Mouse (Mus musculus) CH12.LX (cell line): Measurements from ENCODE around the gene Opcml.

Source experiments
- BHLHE40 ChIP-seq: IDR thresholded peaks from 2 replicates; pipeline ENCODE4 v1.6.1; 2011; ENCODE audit warnings: mild to moderate bottlenecking, low read depth, low read length, improper control_type of control experiment
- CHD1 ChIP-seq: IDR thresholded peaks from 2 replicates; pipeline ENCODE4 v1.6.1; 2012; ENCODE audit warnings: low read depth, low read length, improper control_type of control experiment, inconsistent platforms
- CTCF ChIP-seq, 2 experiments: IDR thresholded peaks in 1 of 2; conservative IDR thresholded peaks in 1 of 2; 2 replicates each; pipeline ENCODE4 v1.5.1; 2011 to 2012; ENCODE audit warnings: low read depth in 2 of 2, low read length in 2 of 2, improper control_type of control experiment in 1 of 2, inconsistent platforms in 1 of 2, mild to moderate bottlenecking in 1 of 2, moderate library complexity in 1 of 2
- E2F4 ChIP-seq: IDR thresholded peaks from 2 replicates; pipeline ENCODE4 v1.6.1; 2011; ENCODE audit warnings: low read depth, low read length, improper control_type of control experiment; ENCODE audit not compliant: insufficient replicate concordance
- EP300 ChIP-seq: IDR thresholded peaks from 2 replicates; pipeline ENCODE4 v1.6.1; 2011; ENCODE audit warnings: low read length, improper control_type of control experiment
- GABPA ChIP-seq: IDR thresholded peaks from 2 replicates; pipeline ENCODE4 v1.6.1; 2012; ENCODE audit warnings: low read depth, low read length, improper control_type of control experiment, inconsistent platforms; ENCODE audit not compliant: insufficient replicate concordance
- MAZ ChIP-seq: IDR thresholded peaks from 2 replicates; pipeline ENCODE4 v1.6.1; 2012; ENCODE audit warnings: low read depth, mild to moderate bottlenecking, inconsistent platforms, low read length, improper control_type of control experiment, moderate library complexity
- NRF1 ChIP-seq: IDR thresholded peaks from 2 replicates; pipeline ENCODE4 v1.6.1; 2014; ENCODE audit warnings: low read depth, mild to moderate bottlenecking, inconsistent platforms, low read length, improper control_type of control experiment, moderate library complexity
- POLR2A ChIP-seq: IDR thresholded peaks from 2 replicates; pipeline ENCODE4 v1.6.1; 2011; ENCODE audit warnings: low read depth, mild to moderate bottlenecking, improper control_type of control experiment, low read length
- POLR2AphosphoS2 ChIP-seq: IDR thresholded peaks from 2 replicates; pipeline ENCODE4 v1.6.1; 2011; ENCODE audit warnings: low read depth, low read length, improper control_type of control experiment
- SIN3A ChIP-seq: IDR thresholded peaks from 2 replicates; pipeline ENCODE4 v1.6.1; 2012; ENCODE audit warnings: low read length, improper control_type of control experiment, inconsistent platforms
- USF1 ChIP-seq: IDR thresholded peaks from 2 replicates; pipeline ENCODE4 v1.6.1; 2014; ENCODE audit warnings: low read depth, mild to moderate bottlenecking, inconsistent platforms, low read length, improper control_type of control experiment
- ZC3H11A ChIP-seq: IDR thresholded peaks from 2 replicates; pipeline ENCODE4 v1.6.1; 2012; ENCODE audit warnings: low read depth, mild to moderate bottlenecking, inconsistent platforms, low read length, improper control_type of control experiment

DNA sequence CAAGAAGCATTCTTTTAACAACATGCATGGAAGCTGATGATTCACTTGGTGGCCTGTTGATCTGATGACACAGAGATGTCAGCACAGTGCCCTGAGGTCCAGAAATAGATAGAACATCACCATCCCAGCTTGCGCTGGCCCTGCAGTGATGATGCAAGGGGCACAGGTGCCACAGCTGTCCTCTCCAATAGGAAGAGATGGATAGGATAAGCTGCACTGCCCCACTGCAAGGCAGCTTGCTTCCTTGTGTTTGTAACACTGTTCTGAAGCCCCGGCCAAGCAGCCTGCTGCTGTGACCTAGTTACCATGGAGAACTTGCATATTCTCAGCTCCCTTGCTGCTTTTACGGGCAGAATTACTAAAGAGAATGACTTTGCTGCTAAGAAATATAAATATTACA is 1076.7 kb downstream of the Opcml start:
- TF ChIP-seq SIN3A, result no peak
- no peak for TF ChIP-seq CTCF (conservative IDR thresholded peaks at IDR 0.05 in 1 of 2, IDR thresholded peaks at IDR 0.05 in 1 of 2; ENCODE audit: low read depth in 2 of 2, low read length in 2 of 2)
- no peak for TF ChIP-seq E2F4
- TF ChIP-seq EP300, result no peak
- no peak for TF ChIP-seq BHLHE40
- no peak for TF ChIP-seq USF1
- TF ChIP-seq POLR2AphosphoS2, result no peak
- no peak for TF ChIP-seq GABPA
- TF ChIP-seq NRF1, result no peak
- no peak for TF ChIP-seq ZC3H11A
- TF ChIP-seq CHD1, result no peak
- TF ChIP-seq POLR2A, result no peak
- no peak for TF ChIP-seq MAZ
